Mouse (Mus musculus): ENCODE measurements around the gene Saysd1. TPM values are rescaled to one million over a fixed set of nuclear protein-coding genes. Genes with fewer than 3 reads are reported as not detected.

The Saysd1 gene
- polyA plus RNA-seq, 2 experiments, result 1.9 to 4.1 TPM

- peaks cover 23 to 50% of the 10 kb centered on the region in 2 experiments for H3K4me1 ChIP-seq (replicated peaks; ENCODE audit: control insufficient read depth in 2 of 2, insufficient read depth in 2 of 2, low read length in 1 of 2)
- no peak for DNase-seq (ENCODE audit: low read depth in 3 of 3, low spot score in 3 of 3)
- peak overlapping the region; percentile 43 for H3K4me2 ChIP-seq (ENCODE audit: low read depth)
Observed at GRCm38 (mm10) chr14:20172924-20173323, 34.6 kb upstream of the Saysd1 start.

DNA sequence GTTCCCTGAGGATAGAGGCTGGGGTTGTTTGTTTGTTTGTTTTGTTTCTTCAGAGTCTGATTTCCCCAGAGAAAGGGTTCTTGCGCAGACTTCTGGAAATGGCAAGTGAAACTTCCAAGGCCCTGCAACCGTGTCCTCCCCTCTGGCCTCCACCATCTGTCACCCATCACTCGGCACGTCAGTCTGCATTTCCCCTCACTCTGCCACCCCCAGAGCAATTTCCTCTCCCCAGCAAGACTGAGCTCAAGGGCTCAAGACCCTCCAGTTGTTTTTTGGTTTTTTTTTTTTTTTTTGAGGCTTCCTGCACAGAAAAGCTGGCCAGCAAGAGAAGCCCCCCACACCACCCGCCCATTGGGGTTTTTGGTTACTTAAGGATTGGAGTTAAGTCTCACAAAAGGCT is 34.2 kb upstream of the Saysd1 start:
- Histone ChIP-seq H3K9ac (replicated peaks) (0 out of 2 replicates have a peak overlapping the region, but pooled peaks have one; percentile 20), H3K36me3 (replicated peaks; ENCODE audit: control insufficient read depth, insufficient read depth, low read depth) (no peaks in the 10 kb centered on the region), H3K4me2 (ENCODE audit: low read depth) (peak overlapping the region; percentile 43), H3K27me3 (ENCODE audit: control insufficient read depth, insufficient read depth, low read length) (no peaks in the 10 kb centered on the region), H3K4me3 (ENCODE audit: insufficient read depth in 1 of 2, low read depth in 2 of 2, low read length in 2 of 2) (no peak overlapping the region), H3K27ac (no peak overlapping the region), H3K9me3 (ENCODE audit: control insufficient read depth, low read length) (no peaks in the 10 kb centered on the region), H3K4me1 (replicated peaks; ENCODE audit: control insufficient read depth in 2 of 2, insufficient read depth in 2 of 2, low read length in 1 of 2) (peaks cover 19 to 50% of the 10 kb centered on the region in 2 experiments)
- DNase-seq (ENCODE audit: low read depth in 3 of 3, low spot score in 3 of 3), result no peak
- ATAC-seq (ENCODE audit: insufficient read depth), result no peak
- WGBS (ENCODE audit: insufficient replicate concordance), result 20% methylated on average over 5 of the region's 5 CpGs
- TF ChIP-seq CTCF (IDR thresholded peaks at IDR 0.05; ENCODE audit: low read depth), result no peak
- no peak for TF ChIP-seq EP300 (IDR thresholded peaks at IDR 0.05; ENCODE audit: low read depth)

More at GRCm38 (mm10) chr14:20172924-20173323, 34.6 kb upstream of the Saysd1 start:
- no peaks in the 10 kb centered on the region for H3K27me3 ChIP-seq (ENCODE audit: control insufficient read depth, insufficient read depth, low read length)
- H3K9me3 ChIP-seq (ENCODE audit: control insufficient read depth, low read length), result no peaks in the 10 kb centered on the region
- TF ChIP-seq EP300 (IDR thresholded peaks at IDR 0.05; ENCODE audit: low read depth) (no peak), CTCF (IDR thresholded peaks at IDR 0.05; ENCODE audit: low read depth) (no peak)
- no peak overlapping the region; a peak in 1 of 4 replicates for H3K4me3 ChIP-seq (ENCODE audit: insufficient read depth in 1 of 2, low read depth in 2 of 2, low read length in 2 of 2)
- H3K9ac ChIP-seq (replicated peaks), result peak overlapping the region; percentile 20
- H3K27ac ChIP-seq, result no peak overlapping the region
- WGBS (ENCODE audit: insufficient replicate concordance), result 13% methylated on average over 4 of the region's 4 CpGs
- no peaks in the 10 kb centered on the region for H3K36me3 ChIP-seq (replicated peaks; ENCODE audit: control insufficient read depth, insufficient read depth, low read depth)
- peak; percentile 42; the same call in 1 of the 2 replicates for ATAC-seq (ENCODE audit: insufficient read depth)

GRCm38 (mm10) chr14:20171840-20172239 is 33.5 kb upstream of the Saysd1 start:
- H3K4me1 ChIP-seq (replicated peaks; ENCODE audit: control insufficient read depth in 2 of 2, insufficient read depth in 2 of 2, low read length in 1 of 2), result peaks cover 18 to 50% of the 10 kb centered on the region in 2 experiments
- ATAC-seq (ENCODE audit: insufficient read depth) (no peak), DNase-seq (ENCODE audit: low read depth in 3 of 3, low spot score in 3 of 3) (no peak)
- H3K36me3 ChIP-seq (replicated peaks; ENCODE audit: control insufficient read depth, insufficient read depth, low read depth), result no peaks in the 10 kb centered on the region
- no peak overlapping the region for H3K9ac ChIP-seq (replicated peaks)
- H3K4me2 ChIP-seq (ENCODE audit: low read depth), result no peak overlapping the region
- no peaks in the 10 kb centered on the region for H3K9me3 ChIP-seq (ENCODE audit: control insufficient read depth, low read length)
- H3K27ac ChIP-seq, result no peak overlapping the region
- no peaks in the 10 kb centered on the region for H3K27me3 ChIP-seq (ENCODE audit: control insufficient read depth, insufficient read depth, low read length)
- no peak overlapping the region for H3K4me3 ChIP-seq (ENCODE audit: insufficient read depth in 1 of 2, low read depth in 2 of 2, low read length in 2 of 2)
- TF ChIP-seq CTCF (IDR thresholded peaks at IDR 0.05; ENCODE audit: low read depth) (no peak), EP300 (IDR thresholded peaks at IDR 0.05; ENCODE audit: low read depth) (no peak)
- 61% methylated on average over 3 of the region's 3 CpGs for WGBS (ENCODE audit: insufficient replicate concordance)

DNA sequence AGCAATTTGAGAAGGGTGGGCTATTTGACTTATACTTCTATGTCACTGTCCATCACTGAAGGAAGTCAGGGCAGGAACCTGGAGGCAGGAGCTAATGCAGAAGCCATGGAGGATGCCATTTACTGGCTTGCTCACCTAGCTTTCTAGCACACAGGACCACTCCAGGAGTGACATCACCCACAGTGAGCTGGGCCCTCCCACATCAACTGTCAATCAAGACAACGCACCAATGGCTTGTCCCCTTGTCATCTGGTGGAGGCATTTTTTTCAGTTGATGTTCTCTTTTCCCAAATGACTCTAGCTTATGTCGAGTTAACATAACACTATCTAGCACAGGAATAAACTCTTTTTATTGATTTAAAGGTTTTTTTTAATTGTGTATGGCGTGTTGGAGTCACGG is 30.9 kb upstream of the Saysd1 start:
- H3K9me3 ChIP-seq (ENCODE audit: control insufficient read depth, low read length), result no peaks in the 10 kb centered on the region
- no peak overlapping the region for H3K4me3 ChIP-seq (ENCODE audit: insufficient read depth in 1 of 2, low read depth in 2 of 2, low read length in 2 of 2)
- no peak overlapping the region for H3K9ac ChIP-seq (replicated peaks)
- DNase-seq (ENCODE audit: low read depth in 3 of 3, low spot score in 3 of 3) (no peak), ATAC-seq (ENCODE audit: insufficient read depth) (no peak)
- WGBS (ENCODE audit: insufficient replicate concordance), result 70% methylated on average over 4 of the region's 4 CpGs
- no peak overlapping the region for H3K27ac ChIP-seq
- TF ChIP-seq CTCF (IDR thresholded peaks at IDR 0.05; ENCODE audit: low read depth) (no peak), EP300 (IDR thresholded peaks at IDR 0.05; ENCODE audit: low read depth) (no peak)
- peaks cover 18 to 52% of the 10 kb centered on the region in 2 experiments for H3K4me1 ChIP-seq (replicated peaks; ENCODE audit: control insufficient read depth in 2 of 2, insufficient read depth in 2 of 2, low read length in 1 of 2)
- no peaks in the 10 kb centered on the region for H3K36me3 ChIP-seq (replicated peaks; ENCODE audit: control insufficient read depth, insufficient read depth, low read depth)
- no peaks in the 10 kb centered on the region for H3K27me3 ChIP-seq (ENCODE audit: control insufficient read depth, insufficient read depth, low read length)
- H3K4me2 ChIP-seq (ENCODE audit: low read depth), result no peak overlapping the region

DNA sequence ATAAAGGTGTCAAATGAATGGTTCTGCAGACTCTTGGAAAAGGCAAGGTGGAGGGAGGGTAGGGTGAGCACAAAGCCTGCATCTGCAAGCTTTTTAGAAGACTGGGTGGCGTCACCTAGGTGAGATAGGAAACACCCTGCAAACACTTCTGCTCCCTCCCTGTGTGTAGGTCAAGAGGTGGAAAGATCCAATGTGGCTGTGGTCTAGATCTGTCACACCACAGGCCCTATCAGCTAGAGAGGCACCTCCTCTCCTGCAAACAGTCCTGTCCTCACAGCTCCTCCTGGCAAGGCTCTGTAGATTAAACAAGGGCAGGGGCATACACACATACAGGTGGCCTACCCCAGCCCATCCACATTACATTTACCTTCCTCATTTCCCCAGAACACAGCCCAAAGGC is 30.1 kb upstream of the Saysd1 start:
- Histone ChIP-seq H3K9ac (replicated peaks) (no peak overlapping the region), H3K9me3 (ENCODE audit: control insufficient read depth, low read length) (no peaks in the 10 kb centered on the region), H3K27ac (no peak overlapping the region), H3K4me3 (ENCODE audit: insufficient read depth in 1 of 2, low read depth in 2 of 2, low read length in 2 of 2) (no peak overlapping the region), H3K4me2 (ENCODE audit: low read depth) (no peak overlapping the region), H3K36me3 (replicated peaks; ENCODE audit: control insufficient read depth, insufficient read depth, low read depth) (no peaks in the 10 kb centered on the region), H3K27me3 (ENCODE audit: control insufficient read depth, insufficient read depth, low read length) (no peaks in the 10 kb centered on the region), H3K4me1 (replicated peaks; ENCODE audit: control insufficient read depth in 2 of 2, insufficient read depth in 2 of 2, low read length in 1 of 2) (peaks cover 15 to 46% of the 10 kb centered on the region in 2 experiments)
- ATAC-seq (ENCODE audit: insufficient read depth) (peak; percentile 11; the same call in 1 of the 2 replicates), DNase-seq (ENCODE audit: low read depth in 3 of 3, low spot score in 3 of 3) (no peak)
- TF ChIP-seq CTCF (IDR thresholded peaks at IDR 0.05; ENCODE audit: low read depth) (no peak), EP300 (IDR thresholded peaks at IDR 0.05; ENCODE audit: low read depth) (no peak)
- 20% methylated on average over 1 of the region's 1 CpGs for WGBS (ENCODE audit: insufficient replicate concordance)
